Mouse (Mus musculus) right cerebral cortex, postnatal 10 days (tissue): ENCODE measurements around the gene Gm5799.
"Not testable (repeated sequence)": the region's sequence is repeated elsewhere in the genome, so short reads cannot be mapped to it uniquely, and the experiment has no call there.

Source experiments
- DNase-seq, 2 experiments: peaks; one replicate each; pipeline ENCODE4 v3.0.0; 2021; ENCODE audit warnings: low spot score in 2 of 2

The Gm5799 gene

DNA sequence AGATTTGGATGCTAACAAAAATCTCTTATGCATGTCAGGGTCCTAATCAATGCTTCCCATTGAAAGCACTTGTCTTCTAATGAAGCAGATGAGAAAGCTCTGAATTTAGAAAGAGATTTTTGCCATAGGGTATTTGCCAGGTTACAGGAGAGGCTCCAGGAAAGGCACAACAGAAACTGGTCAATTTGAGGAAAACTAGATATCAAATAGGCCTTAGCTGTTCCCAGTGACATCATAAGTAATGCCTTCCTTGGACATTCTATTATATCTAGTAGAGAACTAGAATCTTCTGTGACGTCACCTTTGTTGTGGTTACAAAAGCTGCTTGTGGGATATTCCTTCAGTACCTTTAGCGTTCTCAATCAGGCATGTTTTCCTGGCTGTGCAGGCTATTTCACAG is at the start of gene Gm5799:
TSS of gene Gm5799 (plus strand) at position 301 of the 400 bp plus-strand sequence.
- DNase-seq, result not testable (repeated sequence)

DNA sequence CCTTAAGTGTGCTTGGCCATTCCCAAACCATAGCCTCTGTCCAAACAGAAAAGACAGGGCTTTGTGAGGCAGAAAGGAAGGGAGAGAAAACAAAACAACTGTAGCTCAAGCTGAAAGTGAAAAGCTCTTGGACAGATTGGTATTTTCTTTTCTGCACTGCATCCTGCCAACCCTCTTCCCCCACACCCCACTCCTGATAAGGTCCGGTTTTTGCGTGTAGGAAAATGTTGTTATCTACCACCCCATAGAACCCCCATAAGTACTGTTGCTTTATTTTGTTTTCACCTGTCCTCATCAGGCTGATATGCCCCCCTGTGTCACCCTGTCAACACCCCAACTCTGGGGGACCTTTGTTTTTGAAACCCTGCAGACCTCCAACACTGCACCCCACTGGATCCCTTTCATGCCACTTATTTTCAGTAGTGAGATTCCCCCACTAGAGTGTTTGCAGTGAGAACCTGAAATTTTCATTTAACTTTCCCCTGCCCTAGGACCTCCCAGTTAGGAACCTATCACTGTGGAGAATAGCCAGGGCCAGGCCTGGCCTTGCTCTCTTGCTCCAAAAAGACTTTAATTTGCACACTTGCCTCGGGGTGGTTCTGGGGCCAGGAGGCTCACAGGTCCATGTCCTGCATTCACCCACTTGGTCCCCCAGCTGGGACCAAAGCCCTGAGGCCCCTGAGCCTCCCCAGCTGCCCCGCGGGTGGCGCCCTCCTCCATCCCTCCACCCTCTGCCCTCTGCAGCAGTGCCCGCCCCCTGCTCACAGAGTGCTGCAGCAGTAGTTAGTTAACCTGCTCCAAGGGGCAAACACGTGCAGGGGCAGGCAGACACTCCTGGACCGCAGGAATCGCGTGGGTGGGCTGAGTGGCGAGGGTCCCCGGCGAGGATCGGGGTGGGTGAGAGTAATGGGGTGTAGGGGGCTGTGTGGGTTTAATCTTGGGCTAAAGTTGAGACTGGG is 12.0 kb upstream of the Gm5799 start:
- peak in 1 of 2 experiments; percentile 19 for DNase-seq

DNA sequence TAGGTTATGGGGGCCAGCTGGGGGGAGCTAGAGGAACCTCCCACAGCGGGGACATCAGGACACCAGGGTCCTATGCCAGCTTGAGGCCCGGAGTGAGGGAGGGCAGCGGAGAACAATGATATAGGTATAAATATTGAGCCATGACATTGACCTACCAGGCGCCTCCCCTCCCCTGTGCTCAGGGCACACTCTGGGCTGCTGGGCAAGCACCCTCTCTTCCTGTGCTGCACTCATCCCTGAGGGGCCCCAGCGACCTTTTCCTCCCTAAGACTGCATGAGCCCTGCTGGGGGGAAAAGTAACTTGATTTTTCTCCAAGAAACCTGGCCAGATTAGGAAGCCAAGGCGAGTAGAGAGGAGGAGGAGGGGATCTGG is 11.4 kb upstream of the Gm5799 start:
- not testable (repeated sequence) for DNase-seq

DNA sequence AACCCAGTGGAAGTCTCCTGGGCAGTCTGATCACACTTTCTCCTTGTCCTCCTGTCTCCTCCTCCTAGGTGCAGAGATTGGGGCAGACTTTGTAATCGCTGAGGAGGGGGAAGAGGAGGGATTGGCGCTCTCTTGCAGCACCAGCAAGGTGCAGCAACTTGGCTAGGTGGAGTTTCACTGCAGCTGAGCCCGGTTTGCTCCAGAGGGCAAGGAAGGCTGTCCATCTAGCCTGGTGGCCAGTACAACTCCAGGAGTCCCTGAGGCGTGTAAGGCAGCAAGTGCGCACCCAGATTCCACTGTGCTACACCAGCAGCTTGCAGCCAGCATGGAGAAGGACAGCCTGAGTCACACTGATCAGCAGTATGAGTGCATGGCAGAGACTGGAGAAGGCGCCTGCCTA is 11.0 kb upstream of the Gm5799 start:
- DNase-seq, result peak; percentile 27 to 31

DNA sequence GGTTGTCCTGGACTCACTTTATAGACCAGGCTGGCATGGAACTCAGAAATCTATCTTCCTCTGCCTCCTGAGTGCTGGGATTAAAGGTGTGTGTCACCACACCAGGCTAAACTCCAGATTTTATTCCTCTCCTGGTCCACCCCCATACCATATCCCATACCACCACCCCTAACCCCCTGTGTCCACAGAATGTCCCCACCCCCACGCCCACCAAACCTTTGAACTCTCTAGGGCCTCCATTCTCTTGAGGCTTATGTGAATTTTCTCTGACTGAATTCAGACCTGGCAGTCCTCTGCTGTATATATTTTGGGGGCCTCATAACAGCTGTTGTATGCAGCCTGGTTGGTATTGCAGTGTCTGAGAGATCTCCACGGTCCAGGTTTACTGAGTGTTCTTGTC is 5.2 kb upstream of the Gm5799 start:
- DNase-seq, result peak in 1 of 2 experiments; percentile 22

DNA sequence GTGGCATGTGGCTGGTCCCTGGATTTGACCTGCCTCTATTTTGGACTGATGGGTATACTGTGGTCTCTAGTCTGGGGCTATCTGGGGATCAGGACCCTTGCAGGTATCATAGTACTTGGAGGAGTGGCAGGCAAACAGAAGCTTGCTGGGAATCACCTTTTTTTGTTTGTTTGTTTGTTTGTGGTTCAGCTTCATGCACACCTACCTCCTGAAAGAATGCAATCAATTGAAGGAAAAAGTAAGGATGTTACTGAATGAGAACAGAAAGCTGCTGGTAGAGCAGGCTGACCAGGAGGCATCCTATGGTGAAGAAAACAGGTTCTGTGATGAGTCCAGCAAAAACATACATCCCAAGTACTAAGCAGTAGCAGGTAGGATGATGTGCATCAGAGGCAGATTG is 2.9 kb downstream of the Gm5799 start:
- DNase-seq, result peak in 1 of 2 experiments; percentile 15

DNA sequence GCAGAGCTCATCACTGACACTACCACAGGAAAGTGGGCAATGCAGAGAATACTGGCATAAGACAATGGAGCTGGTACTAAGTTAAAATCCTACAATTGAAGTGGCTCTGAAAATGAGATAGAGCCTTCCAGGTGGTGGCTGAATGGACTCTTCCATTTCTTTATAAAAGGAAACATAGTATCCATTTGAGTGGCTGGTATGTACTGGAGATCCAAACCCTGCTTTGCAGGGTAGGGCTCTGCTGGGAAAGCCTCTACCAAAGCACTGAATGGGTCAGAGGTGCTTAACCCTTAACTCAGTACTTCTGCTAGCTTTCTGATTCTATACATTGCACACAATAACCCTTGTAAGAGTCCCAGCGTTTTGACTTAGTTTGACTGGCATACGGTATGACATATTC is 8.9 kb downstream of the Gm5799 start:
- DNase-seq, result not testable (repeated sequence)

DNA sequence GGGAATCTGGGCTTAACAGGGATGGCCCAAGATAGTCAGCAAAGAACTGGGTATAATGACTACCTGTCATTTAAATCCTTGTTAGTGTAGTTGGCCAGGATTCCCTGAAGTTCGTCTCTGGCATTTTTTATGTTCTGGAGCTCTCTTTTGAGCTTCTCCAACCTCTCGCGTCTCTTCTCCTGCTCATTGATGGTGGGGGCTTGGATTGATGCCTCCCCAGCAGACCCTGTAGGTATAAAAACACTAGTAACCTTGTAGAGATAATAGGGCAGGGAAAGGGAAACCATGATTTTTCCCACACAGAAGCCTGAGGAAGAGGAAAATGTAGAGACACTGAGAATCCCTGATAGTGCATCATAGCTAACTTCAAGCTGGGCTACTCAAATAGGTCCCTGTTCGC is 34.6 kb downstream of the Gm5799 start:
- DNase-seq, result not testable (repeated sequence)

DNA sequence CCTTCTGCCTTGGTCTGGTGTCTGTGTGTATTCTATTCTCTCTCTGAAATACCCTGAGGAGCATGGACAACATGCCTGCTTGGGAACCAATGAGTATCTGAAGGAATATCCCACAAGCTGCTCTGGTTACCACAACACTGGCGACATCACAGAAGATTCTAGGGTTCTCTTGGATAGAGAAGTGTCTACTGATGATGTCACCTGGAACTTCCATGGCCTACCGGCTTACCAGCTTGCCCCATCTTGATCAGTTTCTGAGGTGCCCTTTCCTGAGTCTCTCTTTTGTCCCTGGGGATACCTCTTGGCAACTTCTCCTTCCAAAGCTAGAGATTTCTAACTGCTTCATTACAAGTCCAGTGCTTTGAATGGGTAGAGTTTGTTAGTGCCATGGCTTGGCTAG is 35.7 kb downstream of the Gm5799 start, which contains the start of gene Gm17654:
TSS of gene Gm17654 (minus strand) at position 101 of the 400 bp plus-strand sequence.
- not testable (repeated sequence) for DNase-seq
